Mouse (Mus musculus): ENCODE measurements at regions not wholly inside any gene's neighbourhood (a gene's known extent, or its start where the extent isn't known, plus 50 kb on each side); places are given as distances from the start of the nearest gene placed in this dataset.

- Histone ChIP-seq H3K4me1 (replicated peaks; ENCODE audit: control insufficient read depth, insufficient read depth, low read length) (peaks cover 7% of the 10 kb centered on the region), H3K9ac (replicated peaks; ENCODE audit: low read depth, low read length) (no peak overlapping the region), H3K4me3 (replicated peaks; ENCODE audit: low read length) (no peak overlapping the region), H3K4me2 (ENCODE audit: low read length) (no peak overlapping the region), H3K9me3 (ENCODE audit: control insufficient read depth, low read length) (no peaks in the 10 kb centered on the region), H3K36me3 (ENCODE audit: control insufficient read depth, insufficient read depth) (no peaks in the 10 kb centered on the region), H3K27ac (ENCODE audit: low read length) (no peak overlapping the region), H3K27me3 (replicated peaks; ENCODE audit: control insufficient read depth, insufficient read depth, low read length) (no peaks in the 10 kb centered on the region)
- WGBS = 33% methylated on average over 2 of the region's 2 CpGs
- ATAC-seq = peak; percentile 30; the same call in 1 of the 2 replicates
Observed at GRCm38 (mm10) chr3:61849317-61849716, 483.6 kb upstream of the B430305J03Rik start.

- Histone ChIP-seq H3K27ac (ENCODE audit: low read length) (peak overlapping the region; percentile 47; the same call in 1 of the 2 replicates), H3K4me1 (replicated peaks; ENCODE audit: control insufficient read depth, insufficient read depth, low read length) (peaks cover 7% of the 10 kb centered on the region), H3K9ac (replicated peaks; ENCODE audit: low read depth, low read length) (no peak overlapping the region), H3K4me2 (ENCODE audit: low read length) (no peak overlapping the region), H3K4me3 (replicated peaks; ENCODE audit: low read length) (no peak overlapping the region), H3K27me3 (replicated peaks; ENCODE audit: control insufficient read depth, insufficient read depth, low read length) (no peaks in the 10 kb centered on the region), H3K36me3 (ENCODE audit: control insufficient read depth, insufficient read depth) (no peaks in the 10 kb centered on the region), H3K9me3 (ENCODE audit: control insufficient read depth, low read length) (no peaks in the 10 kb centered on the region)
- peak; percentile 96 for ATAC-seq
- WGBS = 9% methylated on average over 3 of the region's 3 CpGs
Observed at GRCm38 (mm10) chr3:61846703-61847102, 481.0 kb upstream of the B430305J03Rik start.

- H3K27ac ChIP-seq (ENCODE audit: low read length) = no peak overlapping the region
- no peaks in the 10 kb centered on the region for H3K9me3 ChIP-seq (ENCODE audit: control insufficient read depth, low read length)
- H3K27me3 ChIP-seq (replicated peaks; ENCODE audit: control insufficient read depth, insufficient read depth, low read length) = no peaks in the 10 kb centered on the region
- no peak overlapping the region for H3K4me2 ChIP-seq (ENCODE audit: low read length)
- no peak overlapping the region for H3K9ac ChIP-seq (replicated peaks; ENCODE audit: low read depth, low read length)
- H3K4me3 ChIP-seq (replicated peaks; ENCODE audit: low read length) = no peak overlapping the region
- 0 out of 2 replicates have a peak, but pooled peaks have one; percentile 31 for ATAC-seq
- no peaks in the 10 kb centered on the region for H3K36me3 ChIP-seq (ENCODE audit: control insufficient read depth, insufficient read depth)
- no peaks in the 10 kb centered on the region for H3K4me1 ChIP-seq (replicated peaks; ENCODE audit: control insufficient read depth, insufficient read depth, low read length)
- WGBS = 56% methylated on average over 3 of the region's 3 CpGs
Observed at GRCm38 (mm10) chr3:61839355-61840009, 473.7 kb upstream of the B430305J03Rik start.

GRCm38 (mm10) chr3:61816807-61817206, 451.1 kb upstream of the B430305J03Rik start:
- no peak overlapping the region for H3K27ac ChIP-seq (ENCODE audit: low read length)
- no peaks in the 10 kb centered on the region for H3K4me1 ChIP-seq (replicated peaks; ENCODE audit: control insufficient read depth, insufficient read depth, low read length)
- H3K9ac ChIP-seq (replicated peaks; ENCODE audit: low read depth, low read length) = no peak overlapping the region
- H3K27me3 ChIP-seq (replicated peaks; ENCODE audit: control insufficient read depth, insufficient read depth, low read length) = no peaks in the 10 kb centered on the region
- no peak overlapping the region for H3K4me2 ChIP-seq (ENCODE audit: low read length)
- H3K36me3 ChIP-seq (ENCODE audit: control insufficient read depth, insufficient read depth) = no peaks in the 10 kb centered on the region
- no peaks in the 10 kb centered on the region for H3K9me3 ChIP-seq (ENCODE audit: control insufficient read depth, low read length)
- no peak overlapping the region for H3K4me3 ChIP-seq (replicated peaks; ENCODE audit: low read length)
- no peak for ATAC-seq

GRCm38 (mm10) chr3:61796021-61796420, 430.3 kb upstream of the B430305J03Rik start:
- Histone ChIP-seq H3K36me3 (ENCODE audit: control insufficient read depth, insufficient read depth) (no peaks in the 10 kb centered on the region), H3K4me1 (replicated peaks; ENCODE audit: control insufficient read depth, insufficient read depth, low read length) (no peaks in the 10 kb centered on the region), H3K9ac (replicated peaks; ENCODE audit: low read depth, low read length) (no peak overlapping the region), H3K27ac (ENCODE audit: low read length) (no peak overlapping the region), H3K27me3 (replicated peaks; ENCODE audit: control insufficient read depth, insufficient read depth, low read length) (no peaks in the 10 kb centered on the region), H3K4me3 (replicated peaks; ENCODE audit: low read length) (no peak overlapping the region), H3K4me2 (ENCODE audit: low read length) (no peak overlapping the region), H3K9me3 (ENCODE audit: control insufficient read depth, low read length) (no peaks in the 10 kb centered on the region)
- no peak for ATAC-seq
- WGBS = 85% methylated on average over 2 of the region's 2 CpGs

DNA sequence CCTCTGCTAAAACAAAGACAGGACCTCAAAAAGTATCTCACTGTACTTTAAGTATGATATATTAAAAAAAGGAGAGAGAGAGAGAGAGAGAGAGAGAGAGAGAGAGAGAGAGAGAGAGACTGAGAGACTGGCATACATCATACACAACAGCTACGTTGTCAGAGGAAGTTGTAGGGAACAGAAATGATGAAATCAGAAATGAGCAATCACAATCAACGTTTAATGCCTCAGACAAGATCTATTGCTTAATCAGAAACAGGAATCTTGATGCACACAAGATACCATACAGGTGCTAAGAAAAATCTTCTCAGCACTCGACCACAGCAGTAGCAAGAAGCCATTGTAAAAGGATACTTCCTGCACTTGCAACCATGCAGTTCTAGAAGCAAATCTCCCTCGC, 424.9 kb upstream of the B430305J03Rik start:
- no peak for ATAC-seq
- Histone ChIP-seq H3K9ac (replicated peaks; ENCODE audit: low read depth, low read length) (no peak overlapping the region), H3K4me2 (ENCODE audit: low read length) (no peak overlapping the region), H3K9me3 (ENCODE audit: control insufficient read depth, low read length) (no peaks in the 10 kb centered on the region), H3K4me1 (replicated peaks; ENCODE audit: control insufficient read depth, insufficient read depth, low read length) (no peaks in the 10 kb centered on the region), H3K4me3 (replicated peaks; ENCODE audit: low read length) (no peak overlapping the region), H3K27me3 (replicated peaks; ENCODE audit: control insufficient read depth, insufficient read depth, low read length) (no peaks in the 10 kb centered on the region), H3K27ac (ENCODE audit: low read length) (no peak overlapping the region), H3K36me3 (ENCODE audit: control insufficient read depth, insufficient read depth) (no peaks in the 10 kb centered on the region)
- WGBS = 85% methylated on average over 4 of the region's 4 CpGs
